Mouse (Mus musculus): ENCODE data around the gene Gjd3. TPM values are rescaled to one million over a fixed set of nuclear protein-coding genes. Genes with fewer than 3 reads are reported as not detected.

Gene Gjd3
- total and polyA plus RNA-seq, 2 experiments from 2014 or later = 4.5 to 5.1 TPM

- TF ChIP-seq CTCF (IDR thresholded peaks at IDR 0.05) = no peak
- H3K9ac ChIP-seq (replicated peaks; ENCODE audit: low read length, poor library complexity, severe bottlenecking) = no peak overlapping the region
Observed at GRCm38 (mm10) chr11:98985542-98985941, 2.7 kb upstream of the Gjd3 start.

GRCm38 (mm10) chr11:98983551-98983950, 735 bp upstream of the Gjd3 start:
- 0 out of 2 replicates have a peak, but pooled peaks cover 2% of the 10 kb centered on the region for H3K4me1 ChIP-seq (ENCODE audit: insufficient read depth, low read length)
- peak overlapping the region; percentile 68 for H3K4me3 ChIP-seq (ENCODE audit: low read depth, low read length)
- ATAC-seq (ENCODE audit: low FRiP score) (no peak), DNase-seq (ENCODE audit: low spot score) (no peak)
- peak overlapping the region; percentile 95; the same call in 1 of the 2 replicates for H3K27ac ChIP-seq (ENCODE audit: low read depth, low read length)
- peak overlapping the region; percentile 89; the same call in 1 of the 2 replicates for H3K9ac ChIP-seq (replicated peaks; ENCODE audit: low read length, poor library complexity, severe bottlenecking)
- peak overlapping the region; percentile 61 for H3K4me2 ChIP-seq (ENCODE audit: low read depth, low read length, poor library complexity, severe bottlenecking)
- H3K9me3 ChIP-seq (ENCODE audit: low read length) = no peaks in the 10 kb centered on the region
- H3K36me3 ChIP-seq (ENCODE audit: insufficient read depth, low read length) = no peaks in the 10 kb centered on the region
- TF ChIP-seq CTCF (IDR thresholded peaks at IDR 0.05) = no peak
- WGBS = 46% methylated on average over 8 of the region's 8 CpGs
- no peaks in the 10 kb centered on the region for H3K27me3 ChIP-seq (ENCODE audit: insufficient read depth, low read length)

More at GRCm38 (mm10) chr11:98985542-98985941, 2.7 kb upstream of the Gjd3 start:
- Histone ChIP-seq H3K4me3 (ENCODE audit: low read depth, low read length) (no peak overlapping the region), H3K4me2 (ENCODE audit: low read depth, low read length, poor library complexity, severe bottlenecking) (no peak overlapping the region), H3K4me1 (ENCODE audit: insufficient read depth, low read length) (0 out of 2 replicates have a peak, but pooled peaks cover 2% of the 10 kb centered on the region), H3K36me3 (ENCODE audit: insufficient read depth, low read length) (no peaks in the 10 kb centered on the region), H3K27me3 (ENCODE audit: insufficient read depth, low read length) (no peaks in the 10 kb centered on the region), H3K27ac (ENCODE audit: low read depth, low read length) (no peak overlapping the region), H3K9me3 (ENCODE audit: low read length) (no peaks in the 10 kb centered on the region)
- DNase-seq (ENCODE audit: low spot score) (no peak), ATAC-seq (ENCODE audit: low FRiP score) (no peak)
- WGBS = 87% methylated on average over 7 of the region's 7 CpGs

GRCm38 (mm10) chr11:98981997-98982772, 631 bp downstream of the Gjd3 start:
- under 1% methylated on average over 93 of the region's 94 CpGs for WGBS
- Histone ChIP-seq H3K4me2 (ENCODE audit: low read depth, low read length, poor library complexity, severe bottlenecking) (peak overlapping the region; percentile 61), H3K36me3 (ENCODE audit: insufficient read depth, low read length) (no peaks in the 10 kb centered on the region), H3K27ac (ENCODE audit: low read depth, low read length) (peak overlapping the region; percentile 95), H3K9ac (replicated peaks; ENCODE audit: low read length, poor library complexity, severe bottlenecking) (peak overlapping the region; percentile 89), H3K27me3 (ENCODE audit: insufficient read depth, low read length) (no peaks in the 10 kb centered on the region), H3K4me3 (ENCODE audit: low read depth, low read length) (peak overlapping the region; percentile 68), H3K9me3 (ENCODE audit: low read length) (no peaks in the 10 kb centered on the region), H3K4me1 (ENCODE audit: insufficient read depth, low read length) (0 out of 2 replicates have a peak, but pooled peaks cover 2% of the 10 kb centered on the region)
- TF ChIP-seq CTCF (IDR thresholded peaks at IDR 0.05) = peak; percentile 77
- peak; percentile 83 for DNase-seq (ENCODE audit: low spot score)
- ATAC-seq (ENCODE audit: low FRiP score) = peak; percentile 88

DNA sequence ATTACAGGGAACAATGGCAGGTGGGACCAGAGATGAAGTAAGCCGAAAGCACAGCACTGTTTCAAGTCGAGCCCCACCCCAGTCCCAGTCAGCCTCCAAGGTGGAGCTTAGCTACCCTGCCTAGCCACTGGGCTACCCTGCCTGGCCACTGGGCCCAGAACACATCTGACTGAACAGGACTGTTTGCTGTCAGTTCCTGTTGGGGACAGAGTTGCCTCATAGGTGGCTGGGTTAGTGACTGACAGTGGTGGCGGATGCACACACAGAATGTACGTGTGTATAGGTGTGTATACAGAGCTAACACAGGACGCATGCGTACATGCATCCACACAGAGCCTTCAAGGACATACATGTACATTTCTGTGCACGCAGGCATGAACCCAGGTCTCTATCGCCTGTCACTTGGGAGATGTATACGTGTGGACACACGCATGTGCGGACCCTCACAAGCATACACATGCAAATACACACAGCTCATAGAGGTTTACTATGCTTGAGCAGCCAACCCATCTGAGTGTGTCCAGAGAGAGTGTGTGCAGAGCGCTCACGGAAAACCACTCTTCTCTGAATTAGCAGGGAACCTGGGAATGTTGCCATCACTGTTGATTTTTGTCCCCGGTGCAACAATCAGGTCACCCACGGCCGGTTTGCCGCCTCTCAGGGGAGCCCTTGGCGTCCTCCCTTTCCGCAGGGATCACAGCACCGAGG, 1.4 kb downstream of the Gjd3 start:
- no peaks in the 10 kb centered on the region for H3K9me3 ChIP-seq (ENCODE audit: low read length)
- peak overlapping the region; percentile 68 for H3K4me3 ChIP-seq (ENCODE audit: low read depth, low read length)
- peak overlapping the region; percentile 89 for H3K9ac ChIP-seq (replicated peaks; ENCODE audit: low read length, poor library complexity, severe bottlenecking)
- H3K4me2 ChIP-seq (ENCODE audit: low read depth, low read length, poor library complexity, severe bottlenecking) = peak overlapping the region; percentile 61
- ATAC-seq (ENCODE audit: low FRiP score) = peak; percentile 17; the same call in 1 of the 2 replicates
- H3K27me3 ChIP-seq (ENCODE audit: insufficient read depth, low read length) = no peaks in the 10 kb centered on the region
- H3K27ac ChIP-seq (ENCODE audit: low read depth, low read length) = peak overlapping the region; percentile 95
- TF ChIP-seq CTCF (IDR thresholded peaks at IDR 0.05) = no peak
- H3K4me1 ChIP-seq (ENCODE audit: insufficient read depth, low read length) = 0 out of 2 replicates have a peak, but pooled peaks cover 2% of the 10 kb centered on the region
- no peak for DNase-seq (ENCODE audit: low spot score)
- WGBS = 31% methylated on average over 20 of the region's 20 CpGs
- H3K36me3 ChIP-seq (ENCODE audit: insufficient read depth, low read length) = no peaks in the 10 kb centered on the region

DNA sequence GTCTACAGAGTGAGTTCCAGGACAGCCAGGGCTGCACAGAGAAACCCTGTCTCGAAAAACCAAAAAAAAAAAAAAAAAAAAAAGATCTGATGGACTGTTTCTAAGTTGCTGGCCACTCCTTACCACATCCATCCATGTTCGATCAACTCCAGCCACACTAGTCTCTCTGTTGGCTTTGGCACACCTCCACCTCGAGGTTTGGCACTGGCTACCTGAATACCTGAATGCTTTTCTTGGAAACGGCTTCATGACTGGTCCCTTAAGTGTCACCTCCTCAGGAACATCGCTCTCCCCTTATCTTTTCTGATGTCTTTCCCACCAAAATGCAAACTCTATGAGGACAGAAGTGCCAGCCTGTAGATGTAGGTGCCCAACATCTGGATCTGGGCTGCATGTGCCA, 3.5 kb downstream of the Gjd3 start:
- H3K4me2 ChIP-seq (ENCODE audit: low read depth, low read length, poor library complexity, severe bottlenecking) = no peak overlapping the region
- no peak for ATAC-seq (ENCODE audit: low FRiP score)
- H3K9ac ChIP-seq (replicated peaks; ENCODE audit: low read length, poor library complexity, severe bottlenecking) = no peak overlapping the region
- no peak overlapping the region for H3K4me3 ChIP-seq (ENCODE audit: low read depth, low read length)
- H3K36me3 ChIP-seq (ENCODE audit: insufficient read depth, low read length) = no peaks in the 10 kb centered on the region; the same call in 1 of the 2 replicates
- TF ChIP-seq CTCF (IDR thresholded peaks at IDR 0.05) = no peak
- DNase-seq (ENCODE audit: low spot score) = no peak
- no peak overlapping the region for H3K27ac ChIP-seq (ENCODE audit: low read depth, low read length)
- H3K9me3 ChIP-seq (ENCODE audit: low read length) = no peaks in the 10 kb centered on the region
- H3K27me3 ChIP-seq (ENCODE audit: insufficient read depth, low read length) = no peaks in the 10 kb centered on the region
- 81% methylated on average over 4 of the region's 5 CpGs for WGBS
- H3K4me1 ChIP-seq (ENCODE audit: insufficient read depth, low read length) = 0 out of 2 replicates have a peak, but pooled peaks cover 2% of the 10 kb centered on the region

Data from midbrain, postnatal 0 days (tissue).